Comparison of ENCODE assay signal across 13 mouse cellular contexts in the genomic region with DNA sequence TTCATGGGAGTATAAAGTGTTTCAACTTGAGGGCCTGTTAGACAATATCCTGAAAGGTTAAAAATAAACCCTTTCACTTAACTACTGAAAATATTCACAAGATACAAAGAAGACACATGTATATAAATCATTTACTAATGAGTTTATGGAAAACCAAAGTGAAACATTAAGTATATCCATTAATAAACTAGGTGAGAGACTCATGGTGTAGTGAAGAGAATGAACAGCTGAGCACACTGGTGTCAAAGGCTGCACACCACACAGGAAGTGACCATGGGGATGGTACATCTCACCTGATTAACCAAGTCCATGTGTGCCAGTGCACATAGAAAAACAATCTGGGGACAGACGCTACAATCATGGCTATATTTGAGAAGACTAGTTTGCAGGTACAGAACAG.
"Had no signal": no experiment of that assay in that cellular context is flagged by ENCODE, and none has a peak within 500 bp of the region (broad histone marks: within the 10 kb centered on the region; RNA-seq: fewer than 3 reads in every experiment).

No protein-coding gene starts in this region.

- H3K4me3 ChIP-seq: hindbrain, embryonic 15.5 days; left cerebral cortex, adult 2 months; limb, embryonic 10.5 days; liver, embryonic 12.5 days; midbrain, embryonic 10.5 days; midbrain, embryonic 15.5 days; neural tube, embryonic 13.5 days had no signal

- H3K9ac ChIP-seq: hindbrain, embryonic 15.5 days; liver, embryonic 12.5 days; lung, embryonic 14.5 days; midbrain, embryonic 15.5 days; neural tube, embryonic 13.5 days had no signal

- H3K4me2 ChIP-seq: hindbrain, embryonic 15.5 days; liver, embryonic 12.5 days; lung, embryonic 14.5 days; midbrain, embryonic 15.5 days; neural tube, embryonic 13.5 days had no signal

- H3K27me3 ChIP-seq: hindbrain, embryonic 15.5 days; liver, embryonic 12.5 days; midbrain, embryonic 15.5 days; neural tube, embryonic 13.5 days had no signal

- H3K4me1 ChIP-seq: hindbrain, embryonic 15.5 days; limb, embryonic 10.5 days; liver, embryonic 12.5 days; midbrain, embryonic 15.5 days had no signal

- ATAC-seq: liver, embryonic 12.5 days; midbrain, embryonic 15.5 days had no signal

- H3K9me3 ChIP-seq: hindbrain, embryonic 15.5 days; limb, embryonic 10.5 days; liver, embryonic 12.5 days; midbrain, embryonic 10.5 days; midbrain, embryonic 15.5 days; neural tube, embryonic 13.5 days had no signal

- H3K27ac ChIP-seq: hindbrain, embryonic 15.5 days; left cerebral cortex, adult 2 months; limb, embryonic 10.5 days; liver, embryonic 12.5 days; midbrain, embryonic 10.5 days; midbrain, embryonic 15.5 days; neural tube, embryonic 13.5 days; stomach, postnatal 0 days had no signal

- DNase-seq: lung, embryonic 14.5 days; lung, postnatal 10 days; lung, postnatal 4 days; right cerebral cortex, postnatal 25 days; thymus, postnatal 4 days had no signal
